Mouse (Mus musculus): ENCODE data around the gene Rab5b. TPM values are rescaled to one million over a fixed set of nuclear protein-coding genes. Genes with fewer than 3 reads are reported as not detected.

Rab5b gene
- total and polyA plus RNA-seq, 2 experiments from 2014 or later: 118 to 133 TPM

GRCm38 (mm10) chr10:128665806-128666205 lies 30.3 kb downstream of the Rab5b start:
- Histone ChIP-seq H3K36me3 (ENCODE audit: insufficient read depth) (no peaks in the 10 kb centered on the region), H3K9me3 (ENCODE audit: low read length) (no peaks in the 10 kb centered on the region), H3K4me3 (ENCODE audit: low read depth, low read length) (no peak overlapping the region), H3K27ac (ENCODE audit: low read depth, low read length) (no peak overlapping the region), H3K4me1 (ENCODE audit: insufficient read depth) (0 out of 2 replicates have a peak, but pooled peaks cover 6% of the 10 kb centered on the region), H3K27me3 (ENCODE audit: insufficient read depth, low read length) (no peaks in the 10 kb centered on the region), H3K4me2 (ENCODE audit: low read depth) (no peak overlapping the region), H3K9ac (no peak overlapping the region)
- TF ChIP-seq CTCF (IDR thresholded peaks at IDR 0.05; ENCODE audit: low read depth): no peak
- WGBS: 97% methylated on average over 2 of the region's 2 CpGs
- ATAC-seq (no peak), DNase-seq (no peak)

- WGBS: 84% methylated on average over 3 of the region's 3 CpGs
- no peak overlapping the region for H3K9ac ChIP-seq
- no peak overlapping the region for H3K4me2 ChIP-seq (ENCODE audit: low read depth)
- no peaks in the 10 kb centered on the region for H3K27me3 ChIP-seq (ENCODE audit: insufficient read depth, low read length)
- H3K36me3 ChIP-seq (ENCODE audit: insufficient read depth): no peaks in the 10 kb centered on the region
- no peak overlapping the region for H3K4me3 ChIP-seq (ENCODE audit: low read depth, low read length)
- TF ChIP-seq CTCF (IDR thresholded peaks at IDR 0.05; ENCODE audit: low read depth): no peak
- no peaks in the 10 kb centered on the region for H3K9me3 ChIP-seq (ENCODE audit: low read length)
- 0 out of 2 replicates have a peak, but pooled peaks cover 6% of the 10 kb centered on the region for H3K4me1 ChIP-seq (ENCODE audit: insufficient read depth)
- ATAC-seq: no peak
- H3K27ac ChIP-seq (ENCODE audit: low read depth, low read length): no peak overlapping the region
- DNase-seq: no peak
These were observed 30.8 kb downstream of the Rab5b start for GRCm38 (mm10) chr10:128665307-128665706.

DNA sequence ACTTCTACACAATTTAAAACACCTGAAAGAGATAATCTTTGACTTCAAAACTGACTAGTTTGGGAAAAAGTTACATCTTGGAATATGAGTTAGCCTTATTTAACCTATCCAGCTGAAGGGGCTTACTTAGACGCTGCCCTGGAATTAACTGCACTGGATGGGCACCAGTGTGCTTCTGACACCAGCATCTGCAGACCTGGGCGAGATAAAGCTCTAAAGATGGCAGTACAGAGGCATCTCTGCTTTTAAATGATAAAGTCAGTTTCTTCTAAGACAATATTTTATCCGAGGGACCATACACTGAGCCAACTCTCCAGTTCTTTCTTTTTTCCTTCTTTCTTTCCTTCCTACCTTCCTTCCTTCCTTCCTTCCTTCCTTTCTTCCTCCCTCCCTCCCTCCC lies 31.3 kb downstream of the Rab5b start:
- Histone ChIP-seq H3K9me3 (ENCODE audit: low read length) (no peaks in the 10 kb centered on the region), H3K27me3 (ENCODE audit: insufficient read depth, low read length) (no peaks in the 10 kb centered on the region), H3K9ac (no peak overlapping the region), H3K4me3 (ENCODE audit: low read depth, low read length) (no peak overlapping the region), H3K4me2 (ENCODE audit: low read depth) (no peak overlapping the region), H3K36me3 (ENCODE audit: insufficient read depth) (no peaks in the 10 kb centered on the region), H3K4me1 (ENCODE audit: insufficient read depth) (0 out of 2 replicates have a peak, but pooled peaks cover 6% of the 10 kb centered on the region), H3K27ac (ENCODE audit: low read depth, low read length) (no peak overlapping the region)
- WGBS: 73% methylated on average over 3 of the region's 3 CpGs
- TF ChIP-seq CTCF (IDR thresholded peaks at IDR 0.05; ENCODE audit: low read depth): no peak
- DNase-seq (no peak), ATAC-seq (no peak)

GRCm38 (mm10) chr10:128663441-128664220 lies 32.4 kb downstream of the Rab5b start:
- no peak for TF ChIP-seq CTCF (IDR thresholded peaks at IDR 0.05; ENCODE audit: low read depth)
- no peak overlapping the region for H3K4me3 ChIP-seq (ENCODE audit: low read depth, low read length)
- H3K27me3 ChIP-seq (ENCODE audit: insufficient read depth, low read length): no peaks in the 10 kb centered on the region
- 0 out of 2 replicates have a peak, but pooled peaks cover 6% of the 10 kb centered on the region for H3K4me1 ChIP-seq (ENCODE audit: insufficient read depth)
- no peak overlapping the region for H3K4me2 ChIP-seq (ENCODE audit: low read depth)
- H3K36me3 ChIP-seq (ENCODE audit: insufficient read depth): no peaks in the 10 kb centered on the region
- H3K27ac ChIP-seq (ENCODE audit: low read depth, low read length): no peak overlapping the region
- H3K9ac ChIP-seq: no peak overlapping the region
- ATAC-seq (no peak), DNase-seq (no peak)
- H3K9me3 ChIP-seq (ENCODE audit: low read length): no peaks in the 10 kb centered on the region
- 71% methylated on average over 5 of the region's 5 CpGs for WGBS

GRCm38 (mm10) chr10:128662465-128662864 lies 33.6 kb downstream of the Rab5b start:
- no peak for ATAC-seq
- no peak for TF ChIP-seq CTCF (IDR thresholded peaks at IDR 0.05; ENCODE audit: low read depth)

DNA sequence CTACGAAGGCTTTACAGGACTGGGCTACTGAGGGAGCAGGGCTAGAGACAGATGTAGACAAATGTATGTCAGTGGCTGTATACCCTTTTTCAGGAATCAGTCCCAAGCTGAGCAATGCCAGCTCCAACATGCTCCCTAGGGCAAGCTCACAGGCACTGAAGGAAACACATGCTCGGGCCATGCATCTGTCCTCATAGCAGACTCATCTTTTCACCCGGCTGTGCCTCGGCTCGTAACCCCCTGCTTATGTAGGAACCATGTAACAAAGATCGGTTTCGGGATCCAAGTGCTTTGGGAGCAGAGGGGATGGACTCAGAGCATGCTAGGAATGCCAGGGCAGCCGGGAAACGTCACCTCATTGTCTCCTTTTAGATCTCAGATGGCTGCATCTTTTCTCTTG lies 36.6 kb downstream of the Rab5b start:
- TF ChIP-seq CTCF (IDR thresholded peaks at IDR 0.05; ENCODE audit: low read depth): no peak
- no peak for ATAC-seq
- no peak overlapping the region for H3K9ac ChIP-seq
- DNase-seq: no peak
- H3K4me2 ChIP-seq (ENCODE audit: low read depth): no peak overlapping the region
- 55% methylated on average over 9 of the region's 9 CpGs for WGBS
- no peaks in the 10 kb centered on the region for H3K27me3 ChIP-seq (ENCODE audit: insufficient read depth, low read length)
- H3K9me3 ChIP-seq (ENCODE audit: low read length): no peaks in the 10 kb centered on the region
- H3K4me1 ChIP-seq (ENCODE audit: insufficient read depth): no peaks in the 10 kb centered on the region
- H3K4me3 ChIP-seq (ENCODE audit: low read depth, low read length): no peak overlapping the region
- no peak overlapping the region for H3K27ac ChIP-seq (ENCODE audit: low read depth, low read length)
- no peaks in the 10 kb centered on the region for H3K36me3 ChIP-seq (ENCODE audit: insufficient read depth)

More at GRCm38 (mm10) chr10:128662465-128662864, 33.6 kb downstream of the Rab5b start:
- Histone ChIP-seq H3K4me1 (ENCODE audit: insufficient read depth) (0 out of 2 replicates have a peak, but pooled peaks cover 3% of the 10 kb centered on the region), H3K27me3 (ENCODE audit: insufficient read depth, low read length) (no peaks in the 10 kb centered on the region), H3K36me3 (ENCODE audit: insufficient read depth) (no peaks in the 10 kb centered on the region), H3K9me3 (ENCODE audit: low read length) (no peaks in the 10 kb centered on the region), H3K4me2 (ENCODE audit: low read depth) (no peak overlapping the region), H3K4me3 (ENCODE audit: low read depth, low read length) (no peak overlapping the region), H3K27ac (ENCODE audit: low read depth, low read length) (no peak overlapping the region), H3K9ac (no peak overlapping the region)
- DNase-seq: no peak

DNA sequence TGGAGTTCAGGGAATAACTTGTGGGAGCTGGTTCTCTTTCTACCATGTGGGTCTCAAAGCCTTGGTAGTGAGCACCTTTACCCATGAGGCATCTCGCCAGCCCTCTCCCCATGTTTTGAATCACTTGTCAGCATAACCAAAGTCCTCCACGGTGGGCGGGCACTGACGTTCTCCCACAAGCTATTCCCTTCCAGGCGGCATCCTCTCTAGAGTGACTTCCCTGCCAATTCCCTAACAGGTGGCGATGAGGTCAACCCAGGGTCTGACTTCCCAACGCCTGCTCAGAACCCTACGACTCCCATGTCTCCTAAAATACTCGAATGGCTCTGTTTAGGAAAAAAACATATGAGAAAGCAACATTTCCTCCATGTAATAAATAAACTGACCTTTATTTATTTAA lies 38.2 kb downstream of the Rab5b start:
- no peaks in the 10 kb centered on the region for H3K4me1 ChIP-seq (ENCODE audit: insufficient read depth)
- no peak overlapping the region for H3K4me2 ChIP-seq (ENCODE audit: low read depth)
- no peak for DNase-seq
- no peak for ATAC-seq
- H3K36me3 ChIP-seq (ENCODE audit: insufficient read depth): no peaks in the 10 kb centered on the region
- H3K9ac ChIP-seq: no peak overlapping the region
- H3K9me3 ChIP-seq (ENCODE audit: low read length): no peaks in the 10 kb centered on the region
- no peak overlapping the region for H3K4me3 ChIP-seq (ENCODE audit: low read depth, low read length)
- H3K27me3 ChIP-seq (ENCODE audit: insufficient read depth, low read length): no peaks in the 10 kb centered on the region
- H3K27ac ChIP-seq (ENCODE audit: low read depth, low read length): no peak overlapping the region
- WGBS: 62% methylated on average over 9 of the region's 9 CpGs
- TF ChIP-seq CTCF (IDR thresholded peaks at IDR 0.05; ENCODE audit: low read depth): no peak

Measured in forebrain, postnatal 0 days (tissue).